Mouse (Mus musculus) cortical plate, adult 2 months (tissue): Measurements from ENCODE around the gene Asxl1.

Experiments
- CTCF ChIP-seq: fragments of 200-500 bp; IDR thresholded peaks from 2 replicates; pipeline ENCODE4 v1.5.1; 2011; ENCODE audit warnings: mild to moderate bottlenecking, control low read depth, low read length; ENCODE audit not compliant: insufficient read depth; ENCODE audit errors: extremely low read depth
- POLR2A ChIP-seq: fragments of 200-500 bp; IDR thresholded peaks from 2 replicates; pipeline ENCODE4 v1.6.1; 2011; ENCODE audit warnings: mild to moderate bottlenecking, low read length, control low read depth; ENCODE audit not compliant: insufficient read depth; ENCODE audit errors: extremely low read depth

DNA sequence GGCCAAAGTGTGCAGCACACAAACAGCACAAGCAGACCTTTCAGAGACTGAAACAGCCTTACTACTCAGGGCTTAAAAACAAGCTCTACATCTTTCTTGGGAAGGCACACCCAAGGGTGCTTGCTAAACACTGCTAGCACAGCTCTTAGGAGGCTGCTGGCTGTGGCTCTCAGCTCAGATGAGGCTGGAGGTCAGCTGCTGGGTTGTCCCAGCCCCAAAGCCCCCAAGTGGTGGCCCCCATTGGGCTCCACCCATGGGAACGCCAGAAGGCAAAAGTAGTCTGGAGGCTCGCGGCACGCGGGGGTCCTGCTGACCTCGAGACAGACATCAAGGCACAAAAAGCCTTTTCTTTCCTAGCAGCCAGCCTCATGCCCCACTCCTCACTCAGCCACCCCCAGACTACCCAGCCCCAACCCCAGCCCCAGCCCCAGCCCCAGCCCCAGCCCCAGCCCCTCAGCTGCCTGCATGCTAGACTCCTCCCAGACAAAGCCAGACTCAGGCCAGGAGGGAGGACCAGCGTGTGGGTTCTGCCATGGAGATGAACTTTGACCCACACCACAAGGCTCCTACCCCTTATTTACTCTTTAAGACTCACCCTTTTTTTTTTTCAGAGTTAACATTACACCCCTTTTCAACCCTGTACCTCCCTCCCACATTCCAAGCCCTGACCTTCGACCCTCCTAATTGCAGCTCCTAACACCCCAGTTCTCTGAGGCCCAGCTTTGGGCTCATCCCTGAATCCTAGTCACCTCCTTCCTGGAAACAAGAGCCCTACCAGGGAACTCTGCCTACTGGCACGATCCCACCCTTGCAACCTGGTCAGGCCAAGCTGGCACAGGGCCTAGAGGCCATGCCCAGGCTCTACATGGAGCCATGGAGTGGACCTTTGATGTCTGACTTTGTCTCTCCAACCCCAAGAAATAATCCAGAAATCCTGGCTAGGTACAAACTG is 89.5 kb downstream of the Asxl1 start:
- TF ChIP-seq CTCF (no peak), POLR2A (no peak)
